Mouse (Mus musculus) cerebellum, adult 11-12 months (tissue): ENCODE measurements at regions not wholly inside any gene's neighbourhood (a gene's known extent, or its start where the extent isn't known, plus 50 kb on each side); places are given as distances from the start of the nearest gene placed in this dataset.
"Not testable (repeated sequence)": the region's sequence is repeated elsewhere in the genome, so short reads cannot be mapped to it uniquely, and the experiment has no call there.

Experiments
- DNase-seq: peaks from one replicate; pipeline ENCODE4 v3.0.0; 2022

DNA sequence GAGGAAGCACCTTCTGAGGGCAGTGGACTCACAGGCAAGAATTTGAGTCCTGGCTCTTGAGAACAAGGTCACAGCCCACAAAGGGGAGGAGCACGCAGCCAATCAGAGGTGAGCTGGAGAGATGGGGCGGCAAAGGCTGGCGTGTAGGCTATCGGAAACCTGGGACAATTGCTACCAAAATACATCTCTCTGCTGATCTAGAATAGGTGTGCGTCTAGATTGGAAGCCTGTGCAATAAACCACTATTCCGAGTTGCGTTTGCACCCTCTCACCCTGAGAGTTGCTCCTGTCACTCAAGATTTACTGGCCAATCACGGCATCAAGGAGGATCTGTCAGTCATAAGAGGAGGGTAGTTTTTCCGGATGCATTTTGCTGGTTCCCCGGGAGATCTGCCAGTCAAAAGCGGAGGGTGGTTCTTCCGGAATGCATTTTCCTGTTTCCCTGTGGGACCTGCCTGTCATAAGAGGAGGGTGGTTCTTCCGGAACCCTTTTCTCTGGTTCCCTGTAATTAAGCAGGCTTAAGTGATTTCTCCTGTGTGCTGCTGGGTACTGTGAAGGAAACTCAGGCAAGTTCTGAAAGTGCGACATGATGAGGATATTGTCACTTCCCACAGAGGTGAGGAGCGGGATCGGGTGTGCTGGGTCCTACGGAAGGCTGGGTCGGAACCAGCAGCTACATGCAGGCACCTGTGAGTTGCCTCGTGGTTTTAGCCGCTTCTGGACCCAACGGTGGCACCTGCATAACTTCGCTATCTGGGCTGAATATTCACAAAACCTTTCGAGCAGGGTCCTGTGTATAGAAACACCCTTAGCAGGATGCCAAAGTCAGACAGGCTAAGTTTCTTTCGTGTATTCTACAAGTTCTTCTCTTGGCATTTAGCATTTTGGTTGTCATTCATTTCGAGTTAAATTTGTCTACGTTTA is 112.6 kb upstream of the Zfp960 start:
- peak; percentile 90 for DNase-seq

DNA sequence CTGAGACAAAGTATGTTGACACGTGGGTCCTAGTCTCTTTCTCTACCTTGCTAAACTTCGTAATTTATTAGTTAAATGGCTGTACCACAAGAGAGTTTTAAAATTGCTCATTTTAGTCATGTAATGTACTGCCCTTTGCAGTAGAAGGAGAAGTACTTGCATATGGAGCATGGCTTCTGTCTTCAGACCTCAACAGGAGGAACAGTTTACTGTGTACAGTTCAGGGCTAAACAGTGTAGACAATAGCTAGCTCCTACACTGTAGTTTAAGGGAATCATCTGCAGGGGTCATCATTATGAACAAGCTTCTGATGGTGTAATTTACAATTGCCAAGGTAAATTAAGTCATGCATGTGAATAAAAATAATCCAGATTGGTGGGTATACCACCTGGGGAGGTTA is 111.8 kb upstream of the Zfp960 start:
- DNase-seq: not testable (repeated sequence)

DNA sequence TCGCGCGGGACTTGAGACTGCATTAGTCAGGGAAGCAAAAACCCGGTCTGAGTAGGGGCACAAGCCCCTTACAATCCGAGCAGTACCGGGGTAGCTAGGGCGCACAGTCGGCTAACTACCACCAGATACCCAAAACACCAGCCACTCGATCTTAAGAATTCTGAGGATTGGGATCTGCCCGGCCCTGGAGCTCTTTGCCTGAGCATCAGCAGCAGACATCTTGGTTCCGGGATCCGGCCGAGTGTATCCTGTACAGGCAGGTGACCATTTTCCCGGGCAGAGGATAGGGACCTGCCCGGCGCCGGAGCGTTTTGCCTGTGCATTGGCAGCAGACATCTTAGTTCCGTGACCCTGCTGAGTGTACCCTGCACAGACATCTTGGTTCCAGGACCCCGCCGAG is 66.7 kb upstream of the Zfp960 start:
- DNase-seq: not testable (repeated sequence)

DNA sequence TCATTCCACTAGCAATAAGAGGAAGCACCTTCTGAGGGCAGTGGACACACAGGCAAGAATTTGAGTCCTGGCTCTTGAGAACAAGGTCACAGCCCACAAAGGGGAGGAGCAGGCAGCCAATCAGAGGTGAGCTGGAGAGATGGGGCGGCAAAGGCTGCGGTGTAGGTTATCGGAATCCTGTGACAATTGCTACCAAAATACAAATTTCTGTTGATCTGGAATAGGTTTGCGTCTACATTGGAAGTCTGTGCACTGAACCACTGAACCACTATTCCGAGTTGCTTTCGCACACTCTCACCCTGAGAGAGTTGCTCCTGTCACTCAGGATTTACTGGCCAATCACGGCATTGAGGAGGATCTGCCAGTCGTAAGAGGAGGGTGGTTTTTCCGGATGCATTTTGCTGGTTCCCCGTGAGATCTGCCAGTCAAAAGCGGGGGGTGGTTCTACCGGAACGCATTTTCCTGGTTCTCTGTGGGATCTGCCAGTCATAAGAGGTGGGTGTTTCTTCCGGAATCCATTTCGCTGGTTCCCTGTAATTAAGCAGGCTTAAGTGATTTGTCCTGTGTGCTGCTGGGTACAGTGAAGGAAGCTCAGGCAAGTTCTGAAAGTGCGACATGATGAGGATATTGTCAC is 59.2 kb upstream of the Zfp960 start:
- peak; percentile 84 for DNase-seq

DNA sequence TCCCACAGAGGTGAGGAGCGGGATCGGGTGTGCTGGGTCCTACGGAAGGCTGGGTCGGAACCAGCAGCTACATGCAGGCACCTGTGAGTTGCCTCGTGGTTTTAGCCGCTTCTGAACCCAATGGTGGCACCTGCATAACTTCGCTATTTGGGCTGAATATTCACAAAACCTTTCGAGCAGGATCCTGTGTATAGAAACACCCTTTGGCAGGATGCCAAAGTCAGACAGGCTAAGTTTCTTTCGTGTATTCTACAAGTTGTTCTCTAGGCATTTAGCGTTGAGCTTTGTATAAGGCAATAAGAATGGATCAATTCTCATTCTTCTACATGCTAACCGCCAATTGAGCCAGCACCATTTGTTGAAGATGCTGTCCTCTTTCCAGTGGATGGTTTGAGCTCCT is 58.6 kb upstream of the Zfp960 start:
- DNase-seq: not testable (repeated sequence)
